Mouse (Mus musculus): ENCODE data around the gene Ttc7.

GRCm38 (mm10) chr17:87372189-87372588, 89.5 kb downstream of the Ttc7 start:
- TF ChIP-seq CTCF (IDR thresholded peaks at IDR 0.05; ENCODE audit: low read depth) (no peak), EP300 (IDR thresholded peaks at IDR 0.05; ENCODE audit: low read depth) (no peak)
